Mouse (Mus musculus): Measurements from ENCODE around the gene Xylb.

Xylb gene

GRCm38 (mm10) chr9:119402253-119403235 lies 45.4 kb downstream of the Xylb start:
- peak; percentile 49 for DNase-seq

DNA sequence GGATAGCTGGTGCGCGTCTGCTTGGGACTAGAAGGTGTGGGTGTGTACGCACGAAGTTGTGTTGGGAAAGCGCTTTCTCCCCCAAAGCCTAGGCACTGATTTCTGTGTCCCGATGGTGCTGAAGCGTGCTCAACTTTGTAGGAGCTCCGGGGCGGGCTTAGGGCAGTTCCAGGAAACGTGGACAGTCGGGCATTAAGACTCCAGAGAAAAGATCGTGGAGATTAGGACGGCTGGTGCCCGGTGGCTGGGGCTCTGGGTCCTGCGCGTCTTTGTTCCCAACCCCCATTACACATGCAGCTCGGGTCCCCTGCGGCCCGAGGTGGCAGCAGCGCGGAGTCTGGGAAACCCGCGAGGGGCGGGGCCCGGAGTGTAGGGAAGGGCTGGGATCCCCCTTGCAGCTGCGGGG lies 46.1 kb downstream of the Xylb start:
- DNase-seq: peak; percentile 44

DNA sequence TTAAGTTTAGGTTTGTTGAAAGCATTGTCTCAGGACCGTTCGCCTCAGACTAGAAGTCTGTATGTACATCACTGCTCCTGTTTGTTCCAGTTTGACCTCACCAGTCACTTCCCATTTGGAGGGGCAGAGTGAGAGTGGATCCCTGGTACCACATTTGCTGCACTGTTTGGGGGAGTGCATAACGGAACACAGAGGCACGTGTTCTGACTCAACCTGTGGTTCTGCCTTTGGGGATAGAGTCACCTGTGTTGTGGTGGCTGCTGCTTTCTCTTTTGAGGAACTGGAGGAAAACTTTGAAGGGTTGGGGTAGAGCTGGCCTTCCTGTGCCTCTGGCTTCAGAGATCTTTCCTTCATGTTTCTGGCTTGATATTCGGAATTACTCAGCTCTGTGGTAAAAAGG lies 46.9 kb downstream of the Xylb start:
- DNase-seq: no peak

GRCm38 (mm10) chr9:119407884-119408283 lies 50.7 kb downstream of the Xylb start:
- DNase-seq: no peak

DNA sequence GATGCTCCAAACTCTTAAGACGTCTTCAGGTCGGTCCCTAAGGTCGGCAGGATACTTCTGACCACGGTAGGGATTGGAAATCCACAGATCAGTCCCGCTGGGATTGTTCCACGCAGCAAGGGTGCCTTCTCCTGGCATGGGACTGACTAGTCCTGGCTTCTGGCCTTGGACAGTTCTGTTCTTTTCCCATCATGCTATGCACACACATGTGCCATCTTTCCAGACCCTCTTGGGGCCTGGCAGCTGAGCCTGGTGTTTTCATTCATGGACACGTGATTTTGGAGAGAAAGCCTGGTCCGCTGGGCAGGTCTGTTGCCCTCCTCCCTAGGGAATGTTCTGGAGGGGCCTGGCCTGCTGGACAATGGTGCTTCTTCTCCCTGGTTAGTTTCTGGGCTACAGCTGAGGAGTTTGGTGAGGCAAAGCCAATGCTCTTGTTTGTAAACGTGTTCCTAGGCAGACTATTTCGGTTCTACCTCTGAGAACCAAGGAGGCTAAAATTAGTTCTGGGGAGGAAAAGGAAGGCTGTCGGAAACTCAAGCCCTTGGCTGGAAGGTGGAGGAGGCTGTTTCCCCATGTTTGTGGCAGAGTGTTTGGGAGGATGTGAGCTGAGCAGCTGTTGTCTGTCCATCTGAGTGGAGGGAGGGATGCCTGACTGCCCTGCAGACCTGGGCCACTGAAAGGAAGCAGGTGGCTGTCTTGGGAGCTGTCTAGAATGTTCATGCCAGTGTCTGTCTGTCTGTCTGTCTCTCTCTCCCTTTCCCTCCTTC lies 51.9 kb downstream of the Xylb start:
- DNase-seq: no peak

GRCm38 (mm10) chr9:119409864-119410263 lies 52.7 kb downstream of the Xylb start:
- DNase-seq: no peak

GRCm38 (mm10) chr9:119418025-119418424 lies 60.8 kb downstream of the Xylb start:
- DNase-seq: no peak

DNA sequence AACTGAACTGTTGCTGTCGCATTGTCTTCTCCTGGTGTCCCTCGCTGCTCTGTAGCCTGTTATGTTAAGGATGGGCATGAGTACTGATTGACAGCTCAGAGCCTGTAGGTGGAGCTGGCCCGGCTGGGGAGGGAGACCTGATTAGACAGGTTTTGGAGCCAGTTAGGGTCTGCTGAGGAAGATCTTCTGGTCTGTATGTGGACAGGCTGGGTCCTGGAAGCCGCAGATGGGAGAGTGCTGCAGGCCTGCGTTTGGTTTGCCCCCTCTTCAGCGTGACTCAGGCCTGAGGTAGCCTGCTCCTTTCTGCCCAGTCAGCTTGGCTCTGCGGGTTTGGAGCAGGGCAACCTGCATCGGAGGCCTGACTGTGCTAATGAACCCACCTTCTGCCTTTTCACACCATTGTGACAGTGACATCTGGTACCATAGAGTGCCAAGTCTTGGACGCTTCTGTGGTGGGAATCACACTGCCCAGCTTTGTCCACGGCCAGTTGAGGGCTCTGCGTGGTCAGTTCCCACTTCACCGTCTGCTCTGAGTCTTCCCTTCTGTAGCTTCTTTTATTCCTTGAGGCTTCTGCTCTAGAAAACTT lies 62.8 kb downstream of the Xylb start:
- DNase-seq: no peak

DNA sequence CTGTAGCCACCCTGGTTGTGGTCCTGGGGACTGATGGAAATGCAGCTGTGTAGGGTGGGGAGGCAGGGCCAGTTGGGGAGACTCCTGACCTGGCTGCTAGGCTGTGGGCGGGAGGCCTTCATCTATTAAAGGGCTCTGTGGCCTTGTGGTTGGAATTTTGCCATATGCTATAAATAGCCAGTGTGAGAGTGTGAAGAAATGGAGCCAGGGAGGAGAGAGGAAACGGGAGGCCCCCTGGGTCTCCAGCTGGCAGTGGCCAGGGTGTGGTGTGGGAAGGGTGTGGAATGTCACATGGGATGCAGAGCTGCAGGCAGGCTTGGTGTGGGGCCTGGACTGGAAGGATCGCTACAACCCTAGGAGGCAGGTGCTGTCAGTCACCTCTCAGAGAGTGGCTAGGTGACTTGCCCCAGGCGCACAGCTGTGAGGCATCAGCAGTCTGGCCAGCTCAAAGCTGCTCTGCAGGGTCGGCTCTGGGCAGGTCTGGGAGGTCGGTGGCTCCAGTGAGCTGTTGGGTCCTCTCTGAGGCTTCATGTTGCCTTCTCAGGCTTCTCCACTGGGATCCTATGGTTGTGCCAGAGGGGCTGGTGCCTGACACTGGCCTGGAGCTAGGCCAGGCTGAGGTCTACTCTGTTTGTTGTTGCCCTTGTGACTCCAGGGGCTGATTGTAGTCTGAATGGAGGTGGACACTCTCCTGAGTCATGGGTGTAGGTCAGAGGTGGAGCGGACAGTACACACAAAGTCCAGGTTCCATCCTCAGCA lies 68.2 kb downstream of the Xylb start:
- no peak for DNase-seq

GRCm38 (mm10) chr9:119425976-119426415 lies 68.8 kb downstream of the Xylb start:
- DNase-seq: no peak

- DNase-seq: no peak
Measured at GRCm38 (mm10) chr9:119426483-119426882, 69.3 kb downstream of the Xylb start.

GRCm38 (mm10) chr9:119430311-119430710 lies 73.1 kb downstream of the Xylb start:
- DNase-seq: peak; percentile 85

DNA sequence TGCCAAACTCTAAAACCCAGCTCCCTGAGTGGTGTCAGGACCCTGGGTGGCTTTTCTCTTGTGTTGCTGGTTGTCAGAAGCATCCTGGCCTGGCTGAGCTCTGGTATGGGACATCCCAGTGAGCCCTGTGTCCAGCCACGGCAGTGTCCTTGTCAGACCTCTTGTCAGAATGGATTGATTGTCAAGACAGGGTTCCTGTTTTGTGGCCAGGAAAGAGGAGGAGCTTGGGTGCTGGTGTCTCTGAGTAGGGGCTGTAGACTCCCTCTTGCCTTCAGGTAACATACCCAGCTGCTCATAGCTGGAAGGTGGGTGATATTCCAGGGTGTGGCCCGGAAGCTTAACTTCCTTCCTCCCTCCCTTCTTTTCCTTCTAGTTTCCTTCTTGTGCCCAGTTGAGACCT lies 78.7 kb downstream of the Xylb start:
- no peak for DNase-seq

DNA sequence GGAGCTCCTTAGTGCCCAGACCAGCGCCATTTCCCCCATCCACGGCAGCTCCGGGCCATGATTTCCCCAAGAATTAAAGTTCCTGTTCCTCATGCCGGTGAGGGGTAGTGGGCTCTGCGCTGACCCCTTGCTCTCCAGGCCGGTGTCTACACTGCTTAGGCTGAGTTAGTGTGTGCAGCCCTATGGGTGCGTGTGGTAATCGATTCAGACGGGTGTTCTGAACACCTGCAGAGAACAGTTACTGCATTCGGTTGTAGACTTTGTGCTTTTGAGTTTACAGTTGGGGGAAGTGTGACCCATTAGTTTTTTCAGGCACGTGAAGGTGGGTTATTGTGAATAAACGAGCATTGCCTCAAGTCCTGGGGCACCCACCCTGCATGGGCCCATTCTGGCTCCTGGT lies 80.9 kb downstream of the Xylb start:
- no peak for DNase-seq

- no peak for DNase-seq
Measured at GRCm38 (mm10) chr9:119438498-119439000, 81.4 kb downstream of the Xylb start.

Data from right cerebral cortex, postnatal 14 days (tissue).